ENCODE assay signal across 25 mouse cellular contexts in the genomic region with DNA sequence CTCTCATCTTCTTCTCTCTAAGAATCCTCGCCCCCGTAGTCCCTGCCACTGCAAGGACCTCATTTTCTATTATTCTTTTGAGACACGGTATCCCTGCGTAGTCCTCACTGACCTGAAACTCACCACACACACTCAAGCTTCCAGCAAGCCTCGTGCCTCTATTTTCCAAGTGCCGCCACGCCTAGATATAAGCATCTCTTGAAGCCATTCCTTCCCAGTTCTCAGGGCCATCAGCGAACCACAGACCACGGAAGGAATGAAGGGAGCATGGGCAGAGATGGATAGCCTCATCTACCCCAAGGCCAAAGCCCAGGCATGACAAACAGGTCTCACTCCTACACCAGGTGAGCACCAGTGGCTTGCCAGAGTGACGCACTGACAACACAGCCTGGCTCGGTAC. TPM values are rescaled to one million over a fixed set of nuclear protein-coding genes. Genes with fewer than 3 reads are reported as not detected.
DNase-seq lines count a peak whose midpoint lies in the region; ATAC-seq and TF ChIP-seq lines count a peak whose summit lies in the region.
"Had no signal": no experiment of that assay in that cellular context is flagged by ENCODE, and none has a peak within 500 bp of the region (broad histone marks: within the 10 kb centered on the region; RNA-seq: fewer than 3 reads in every experiment).

No protein-coding gene starts in this region.

- peak overlapping the region; percentile 1; the same call in 1 of the 2 replicates for H3K4me2 ChIP-seq in forebrain, embryonic 13.5 days
- H3K4me2 ChIP-seq in lung, postnatal 0 days (replicated peaks; ENCODE audit: low read depth, low read length): no peak overlapping the region
- no peak overlapping the region; the same call in 1 of the 2 replicates for H3K4me2 ChIP-seq in limb, embryonic 13.5 days (replicated peaks)
- H3K4me2 ChIP-seq: heart, embryonic 15.5 days had no signal

- H3K9me3 ChIP-seq in forebrain, embryonic 13.5 days (replicated peaks): no peaks in the 10 kb centered on the region
- H3K9me3 ChIP-seq in forebrain, embryonic 10.5 days: no peaks in the 10 kb centered on the region
- H3K9me3 ChIP-seq in lung, postnatal 0 days (ENCODE audit: low read length): no peaks in the 10 kb centered on the region
- H3K9me3 ChIP-seq in ES-E14 (ENCODE audit: control insufficient read depth, insufficient read depth, low read depth, low read length): no peaks in the 10 kb centered on the region
- H3K9me3 ChIP-seq in limb, embryonic 13.5 days: no peaks in the 10 kb centered on the region
- H3K9me3 ChIP-seq: forebrain, embryonic 12.5 days; heart, embryonic 15.5 days; midbrain, embryonic 10.5 days had no signal

- TF ChIP-seq CTCF in lung, postnatal 0 days (IDR thresholded peaks at IDR 0.05): no peak
- TF ChIP-seq CTCF in lung, adult 2 months (IDR thresholded peaks at IDR 0.05; ENCODE audit: insufficient read depth, low read length): no peak

- peaks cover 51% of the 10 kb centered on the region for H3K36me3 ChIP-seq in forebrain, embryonic 13.5 days (ENCODE audit: poor library complexity, severe bottlenecking)
- H3K36me3 ChIP-seq in forebrain, embryonic 10.5 days (replicated peaks): peaks cover 68% of the 10 kb centered on the region
- peaks cover 22% of the 10 kb centered on the region for H3K36me3 ChIP-seq in lung, postnatal 0 days (ENCODE audit: insufficient read depth, low read length)
- peaks cover 45% of the 10 kb centered on the region for H3K36me3 ChIP-seq in ES-E14 (ENCODE audit: control insufficient read depth, insufficient read depth, low read length, poor library complexity, severe bottlenecking)
- peaks cover 60% of the 10 kb centered on the region for H3K36me3 ChIP-seq in limb, embryonic 13.5 days

- no peak for TF ChIP-seq POLR2A in lung, adult 2 months (IDR thresholded peaks at IDR 0.05; ENCODE audit: borderline replicate concordance, extremely low read depth, low read depth, low read length)

- ATAC-seq in forebrain, embryonic 13.5 days: no peak
- ATAC-seq in lung, postnatal 0 days: peak; percentile 19; the same call in 1 of the 2 replicates
- ATAC-seq in limb, embryonic 13.5 days (ENCODE audit: low FRiP score, low read depth): no peak
- ATAC-seq in monocyte, adult 5-6 weeks (replicated peaks; ENCODE audit: insufficient number of reproducible peaks, low FRiP score, low TSS enrichment, poor library complexity, severe bottlenecking): no peak
- ATAC-seq: inflammation-experienced regulatory T-cells, adult 6 months had no signal

- H3K27ac ChIP-seq in forebrain, embryonic 13.5 days: no peak overlapping the region
- H3K27ac ChIP-seq in forebrain, embryonic 10.5 days: no peak overlapping the region
- 0 out of 2 replicates have a peak overlapping the region, but pooled peaks have one; percentile 15 for H3K27ac ChIP-seq in lung, postnatal 0 days (ENCODE audit: low read length)
- H3K27ac ChIP-seq in ES-E14 (ENCODE audit: insufficient read depth, low read depth, low read length, poor library complexity, severe bottlenecking): no peak overlapping the region
- H3K27ac ChIP-seq in limb, embryonic 13.5 days: no peak overlapping the region
- H3K27ac ChIP-seq: forebrain, embryonic 12.5 days; heart, adult 2 months; heart, embryonic 15.5 days; layer of hippocampus, adult 2 months; midbrain, embryonic 10.5 days had no signal

- peak overlapping the region; percentile 45 for H3K9ac ChIP-seq in forebrain, embryonic 13.5 days
- H3K9ac ChIP-seq in lung, postnatal 0 days (replicated peaks; ENCODE audit: low read depth): no peak overlapping the region
- no peak overlapping the region for H3K9ac ChIP-seq in ES-E14 (ENCODE audit: insufficient read depth, low read depth, low read length, poor library complexity, severe bottlenecking)
- peak overlapping the region; percentile 84 for H3K9ac ChIP-seq in limb, embryonic 13.5 days

- peak; percentile 67; the same call in 1 of the 2 replicates for TF ChIP-seq EP300 in lung, postnatal 0 days (IDR thresholded peaks at IDR 0.05)

- no peaks in the 10 kb centered on the region for H3K27me3 ChIP-seq in forebrain, embryonic 13.5 days
- no peaks in the 10 kb centered on the region for H3K27me3 ChIP-seq in forebrain, embryonic 10.5 days (ENCODE audit: poor library complexity, severe bottlenecking)
- no peaks in the 10 kb centered on the region for H3K27me3 ChIP-seq in lung, postnatal 0 days (replicated peaks; ENCODE audit: insufficient read depth, low read length)
- no peaks in the 10 kb centered on the region for H3K27me3 ChIP-seq in limb, embryonic 13.5 days
- H3K27me3 ChIP-seq: heart, embryonic 15.5 days had no signal

- H3K4me1 ChIP-seq in forebrain, embryonic 13.5 days: peaks cover 44% of the 10 kb centered on the region
- peaks cover 47% of the 10 kb centered on the region for H3K4me1 ChIP-seq in forebrain, embryonic 10.5 days
- H3K4me1 ChIP-seq in lung, postnatal 0 days (ENCODE audit: insufficient read depth, low read depth, low read length): peaks cover 20% of the 10 kb centered on the region; the same call in 1 of the 2 replicates
- peaks cover 16% of the 10 kb centered on the region for H3K4me1 ChIP-seq in lung, adult 2 months (ENCODE audit: control insufficient read depth, insufficient read depth, low read length)
- peaks cover 0 to 32% of the 10 kb centered on the region in 2 experiments; a peak in 2 of 4 replicates for H3K4me1 ChIP-seq in ES-E14 (ENCODE audit: control insufficient read depth in 2 of 2, insufficient read depth in 2 of 2, low read length in 2 of 2, poor library complexity in 1 of 2)
- H3K4me1 ChIP-seq in limb, embryonic 13.5 days: peaks cover 36% of the 10 kb centered on the region

- no peak for DNase-seq in forebrain, embryonic 10.5 days (ENCODE audit: extremely low spot score, low spot score)
- DNase-seq in lung, postnatal 0 days (ENCODE audit: low spot score): peak; percentile 74
- DNase-seq in lung, adult 2 months: no peak
- DNase-seq in ES-E14 (ENCODE audit: low read depth, low spot score): no peak
- DNase-seq in kidney, adult 18-20 months: no peak
- DNase-seq: adrenal gland, postnatal 14 days; cerebellum, postnatal 14 days; gastrocnemius, postnatal 14 days; heart, adult 2 months; kidney, adult 8-10 months; kidney, postnatal 14 days; left cerebral cortex, postnatal 4 days; lung, embryonic 14.5 days; right cerebral cortex, postnatal 14 days; thymus, adult 2 months had no signal

- H3K4me3 ChIP-seq in forebrain, embryonic 13.5 days: no peak overlapping the region
- H3K4me3 ChIP-seq in forebrain, embryonic 10.5 days: no peak overlapping the region
- H3K4me3 ChIP-seq in lung, postnatal 0 days (ENCODE audit: low read depth, low read length): no peak overlapping the region
- no peak overlapping the region for H3K4me3 ChIP-seq in lung, adult 2 months (replicated peaks; ENCODE audit: extremely low read depth, low read depth, low read length)
- no peak overlapping the region for H3K4me3 ChIP-seq in ES-E14 (ENCODE audit: insufficient read depth in 1 of 2, low read depth in 1 of 2, low read length in 2 of 2, poor library complexity in 1 of 2, severe bottlenecking in 1 of 2)
- H3K4me3 ChIP-seq in limb, embryonic 13.5 days: no peak overlapping the region
- H3K4me3 ChIP-seq: forebrain, embryonic 12.5 days; heart, adult 2 months; heart, embryonic 15.5 days; layer of hippocampus, adult 2 months; midbrain, embryonic 10.5 days; myocyte had no signal

- in situ Hi-C loops in ES-E14 (cut with MboI; ENCODE audit: low sequenced_read_pairs in 2 of 2, unreplicated experiment in 2 of 2): no loop called here

- 93% methylated on average over 11 of the region's 11 CpGs for WGBS in forebrain, embryonic 13.5 days
- 93% methylated on average over 11 of the region's 11 CpGs for WGBS in forebrain, embryonic 10.5 days
- whole genome bisulfite sequencing in lung, postnatal 0 days: 56% methylated on average over 11 of the region's 11 CpGs
- WGBS in lung, adult 2 months: 80% methylated on average over 11 of the region's 11 CpGs
- 89% methylated on average over 11 of the region's 11 CpGs for WGBS in limb, embryonic 13.5 days

RNA-seq across cellular contexts. Expression of a gene that starts 2.9 kb away (rescaled TPM):
- 18.5 and 25.2 TPM in 2 replicates for polyA plus RNA-seq in forebrain, embryonic 13.5 days (2015; fragmentation: Nextera tagmentation; extraction: Ambion mirVana)
- polyA plus RNA-seq in forebrain, embryonic 10.5 days (2016; fragmentation: Nextera tagmentation; extraction: Ambion mirVana): 24.1 and 24.4 TPM in 2 replicates
- polyA plus RNA-seq in lung, postnatal 0 days (2015; fragmentation: Nextera tagmentation; extraction: Ambion mirVana): 13.2 and 13.7 TPM in 2 replicates
- 15.9 and 21.6 TPM in 2 replicates for polyA plus RNA-seq in lung, adult 2 months (2012; rRNA removed)
- total RNA-seq in ES-E14 (2012; rRNA removed): 18.7 and 31.7 TPM in 2 replicates
- 20.7 and 21.4 TPM in 2 replicates for polyA plus RNA-seq in limb, embryonic 13.5 days (2015; fragmentation: Nextera tagmentation; extraction: Ambion mirVana)
- total RNA-seq in monocyte, adult 5-6 weeks (2017): 4.1 to 10.8 TPM (median 9.1 TPM) in 3 replicates

RNA-seq across cellular contexts. Expression of a gene that starts 13.8 kb away (rescaled TPM):
- polyA plus RNA-seq in forebrain, embryonic 13.5 days (2015; fragmentation: Nextera tagmentation; extraction: Ambion mirVana): 0.53 and 0.83 TPM in 2 replicates
- polyA plus RNA-seq in forebrain, embryonic 10.5 days (2016; fragmentation: Nextera tagmentation; extraction: Ambion mirVana): 0.48 and 0.79 TPM in 2 replicates
- 0.21 and 0.35 TPM in 2 replicates for polyA plus RNA-seq in lung, postnatal 0 days (2015; fragmentation: Nextera tagmentation; extraction: Ambion mirVana)
- 0.08 TPM in 1 of 2 replicates, not detected in the other for polyA plus RNA-seq in lung, adult 2 months (2012; rRNA removed)
- total RNA-seq in ES-E14 (2012; rRNA removed): 1.9 and 3.0 TPM in 2 replicates
- polyA plus RNA-seq in limb, embryonic 13.5 days (2015; fragmentation: Nextera tagmentation; extraction: Ambion mirVana): 1.3 TPM in 2 replicates
- not detected in 3 replicates for total RNA-seq in monocyte, adult 5-6 weeks (2017)
- total RNA-seq: adrenal gland, postnatal 14 days; neutrophil, adult 5-6 weeks had no signal
- polyA plus RNA-seq: inflammation-experienced regulatory T-cells, adult 6 months had no signal

RNA-seq across cellular contexts. Expression of a gene that starts 14.6 kb away (rescaled TPM):
- polyA plus RNA-seq in forebrain, embryonic 13.5 days (2015; fragmentation: Nextera tagmentation; extraction: Ambion mirVana): 22.5 and 25.8 TPM in 2 replicates
- polyA plus RNA-seq in forebrain, embryonic 10.5 days (2016; fragmentation: Nextera tagmentation; extraction: Ambion mirVana): 42.0 and 43.0 TPM in 2 replicates
- 10.0 and 11.3 TPM in 2 replicates for polyA plus RNA-seq in lung, postnatal 0 days (2015; fragmentation: Nextera tagmentation; extraction: Ambion mirVana)
- polyA plus RNA-seq in lung, adult 2 months (2012; rRNA removed): 16.7 and 18.2 TPM in 2 replicates
- 70.1 and 81.7 TPM in 2 replicates for total RNA-seq in ES-E14 (2012; rRNA removed)
- polyA plus RNA-seq in limb, embryonic 13.5 days (2015; fragmentation: Nextera tagmentation; extraction: Ambion mirVana): 33.7 and 34.4 TPM in 2 replicates
- 12.1 to 23.8 TPM (median 16.9 TPM) in 3 replicates for total RNA-seq in monocyte, adult 5-6 weeks (2017)

RNA-seq across cellular contexts. Expression of a gene that starts 15.9 kb away (rescaled TPM):
- polyA plus RNA-seq in forebrain, embryonic 13.5 days (2015; fragmentation: Nextera tagmentation; extraction: Ambion mirVana): 2.7 and 3.0 TPM in 2 replicates
- polyA plus RNA-seq in forebrain, embryonic 10.5 days (2016; fragmentation: Nextera tagmentation; extraction: Ambion mirVana): 8.1 and 8.3 TPM in 2 replicates
- polyA plus RNA-seq in lung, postnatal 0 days (2015; fragmentation: Nextera tagmentation; extraction: Ambion mirVana): 13.4 and 13.7 TPM in 2 replicates
- 43.6 and 48.6 TPM in 2 replicates for polyA plus RNA-seq in lung, adult 2 months (2012; rRNA removed)
- total RNA-seq in ES-E14 (2012; rRNA removed): 19.7 and 21.0 TPM in 2 replicates
- polyA plus RNA-seq in limb, embryonic 13.5 days (2015; fragmentation: Nextera tagmentation; extraction: Ambion mirVana): 14.3 and 14.7 TPM in 2 replicates
- total RNA-seq in monocyte, adult 5-6 weeks (2017): 7.1 to 11.1 TPM (median 9.6 TPM) in 3 replicates

RNA-seq across cellular contexts. Expression of a gene that starts 28.5 kb away (rescaled TPM):
- polyA plus RNA-seq in forebrain, embryonic 13.5 days (2015; fragmentation: Nextera tagmentation; extraction: Ambion mirVana): 17.6 and 19.4 TPM in 2 replicates
- 24.1 and 26.1 TPM in 2 replicates for polyA plus RNA-seq in forebrain, embryonic 10.5 days (2016; fragmentation: Nextera tagmentation; extraction: Ambion mirVana)
- polyA plus RNA-seq in lung, postnatal 0 days (2015; fragmentation: Nextera tagmentation; extraction: Ambion mirVana): 18.0 TPM in 2 replicates
- 8.9 TPM in 2 replicates for polyA plus RNA-seq in lung, adult 2 months (2012; rRNA removed)
- 22.2 and 29.2 TPM in 2 replicates for total RNA-seq in ES-E14 (2012; rRNA removed)
- polyA plus RNA-seq in limb, embryonic 13.5 days (2015; fragmentation: Nextera tagmentation; extraction: Ambion mirVana): 39.2 and 40.8 TPM in 2 replicates
- total RNA-seq in monocyte, adult 5-6 weeks (2017): 6.7 to 8.8 TPM (median 7.8 TPM) in 3 replicates

Comparison
In these comparisons a context has a peak if more than half of its experiments do, and no peak if none do; other contexts are left out.
1. H3K9ac ChIP-seq: peak in forebrain, embryonic 13.5 days (single experiment) and limb, embryonic 13.5 days (single experiment); none in lung, postnatal 0 days (single experiment) and ES-E14 (single experiment).